Mouse (Mus musculus) liver, adult (tissue): Measurements from ENCODE around the gene Wdr54.
A peak's percentile ranks its signal among the peaks of the same experiment; 100 is the strongest.

Experiments used
- GATA4 ChIP-seq: IDR thresholded peaks from 2 replicates; pipeline ENCODE4 v1.6.1; 2014; ENCODE audit warnings: mild to moderate bottlenecking, low read length; ENCODE audit not compliant: insufficient replicate concordance

Gene Wdr54

GRCm38 (mm10) chr6:83137576-83137950 lies 18.6 kb downstream of the Wdr54 start:
- peak; percentile 36; the same call in 1 of the 2 replicates for TF ChIP-seq GATA4

GRCm38 (mm10) chr6:83136881-83137575 lies 19.2 kb downstream of the Wdr54 start:
- TF ChIP-seq GATA4 = no peak

- no peak for TF ChIP-seq GATA4
Observed at GRCm38 (mm10) chr6:83136291-83136880, 19.8 kb downstream of the Wdr54 start.

GRCm38 (mm10) chr6:83135571-83136161 lies 20.5 kb downstream of the Wdr54 start:
- no peak for TF ChIP-seq GATA4

GRCm38 (mm10) chr6:83134951-83135513 lies 21.2 kb downstream of the Wdr54 start, which contains the start of gene Rtkn:
Gene Rtkn (plus strand): TSS chr6:83135463.
- TF ChIP-seq GATA4 = no peak

- no peak for TF ChIP-seq GATA4
Observed at GRCm38 (mm10) chr6:83134226-83134625, 22.0 kb downstream of the Wdr54 start.

- TF ChIP-seq GATA4 = no peak
Observed at GRCm38 (mm10) chr6:83132176-83132919, 23.8 kb downstream of the Wdr54 start.

- TF ChIP-seq GATA4 = peak; percentile 41; the same call in 1 of the 2 replicates
Observed at GRCm38 (mm10) chr6:83131469-83132034, 24.6 kb downstream of the Wdr54 start.

GRCm38 (mm10) chr6:83127419-83127818 lies 28.8 kb downstream of the Wdr54 start:
- TF ChIP-seq GATA4 = no peak

- TF ChIP-seq GATA4 = no peak
Observed at GRCm38 (mm10) chr6:83125331-83125730, 30.9 kb downstream of the Wdr54 start, which contains the start of gene Ino80b. Gene Ino80b (minus strand): TSS chr6:83125431.

GRCm38 (mm10) chr6:83124851-83125312 lies 31.3 kb downstream of the Wdr54 start:
- no peak for TF ChIP-seq GATA4

- TF ChIP-seq GATA4 = no peak
Observed at GRCm38 (mm10) chr6:83122961-83123360, 33.2 kb downstream of the Wdr54 start.

GRCm38 (mm10) chr6:83121863-83122710 lies 34.1 kb downstream of the Wdr54 start:
- TF ChIP-seq GATA4 = no peak
